Mouse (Mus musculus): ENCODE results near the gene Vcl. TPM values are rescaled to one million over a fixed set of nuclear protein-coding genes. Genes with fewer than 3 reads are reported as not detected.

The Vcl gene
- polyA plus RNA-seq (2012; rRNA removed) = 30.6 and 33.1 TPM in 2 replicates

DNA sequence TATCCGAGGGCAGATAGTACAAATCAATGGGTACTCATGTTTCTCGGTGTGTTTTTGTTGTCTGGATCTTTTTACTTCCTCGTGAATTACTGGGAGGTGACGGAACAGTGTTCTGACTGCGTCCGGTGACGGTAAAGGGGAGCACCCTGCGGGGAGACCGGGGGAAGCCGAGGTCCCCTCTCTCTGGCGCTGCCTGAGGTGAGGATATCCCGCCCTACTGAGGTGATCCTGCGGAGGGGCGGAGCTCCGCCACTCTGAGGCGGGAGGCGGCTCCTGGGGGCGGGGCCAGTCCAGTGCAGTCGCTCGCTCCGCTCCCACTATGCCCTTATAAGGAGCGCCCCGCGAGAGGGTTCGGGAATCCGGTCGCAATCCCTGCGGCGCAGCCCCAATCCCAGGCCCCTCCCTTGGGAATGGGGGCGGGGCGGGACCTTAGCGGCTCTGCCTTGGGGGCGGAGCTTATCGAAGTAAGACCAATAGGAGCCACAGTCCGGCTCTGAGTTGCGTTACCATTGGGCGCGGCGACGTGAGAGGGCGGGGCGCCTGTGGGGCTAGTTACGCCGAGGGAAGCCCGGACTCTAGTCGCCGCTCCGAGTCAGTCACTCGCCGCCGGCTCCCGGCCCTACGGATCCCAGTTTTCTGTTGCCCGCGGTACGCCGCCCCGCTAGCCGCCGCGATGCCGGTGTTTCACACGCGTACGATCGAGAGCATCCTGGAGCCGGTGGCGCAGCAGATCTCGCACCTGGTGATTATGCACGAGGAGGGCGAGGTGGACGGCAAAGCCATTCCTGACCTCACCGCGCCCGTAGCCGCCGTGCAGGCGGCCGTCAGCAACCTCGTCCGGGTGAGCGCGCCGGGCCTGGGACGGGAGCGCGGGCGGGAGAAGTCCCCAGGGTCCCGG, at the start of gene Vcl:
TSS of gene Vcl (plus strand) at position 551 of the 898 bp plus-strand sequence.
- Histone ChIP-seq H3K4me1 (ENCODE audit: control insufficient read depth, insufficient read depth, low read length) (0 out of 2 replicates have a peak, but pooled peaks cover 11% of the 10 kb centered on the region), H3K4me3 (ENCODE audit: insufficient read depth, low read depth, low read length) (peak within 1 kb of the TSS; percentile 92), H3K36me3 (ENCODE audit: control insufficient read depth, insufficient read depth, low read length) (no peaks in the 10 kb centered on the region), H3K27me3 (replicated peaks; ENCODE audit: control insufficient read depth, insufficient read depth, low read length) (no peaks in the 10 kb centered on the region), H3K27ac (ENCODE audit: insufficient read depth, low read depth, low read length) (peak within 1 kb of the TSS; percentile 79)
- under 1% methylated on average over 89 of the region's 89 CpGs for WGBS
- DNase-seq = peak; percentile 100
- TF ChIP-seq POLR2A (IDR thresholded peaks at IDR 0.05; ENCODE audit: low read depth, low read length) = peak; percentile 97
- no peak for TF ChIP-seq CTCF (conservative IDR thresholded peaks at IDR 0.05; ENCODE audit: insufficient read depth, insufficient read length, low read depth, low read length)

DNA sequence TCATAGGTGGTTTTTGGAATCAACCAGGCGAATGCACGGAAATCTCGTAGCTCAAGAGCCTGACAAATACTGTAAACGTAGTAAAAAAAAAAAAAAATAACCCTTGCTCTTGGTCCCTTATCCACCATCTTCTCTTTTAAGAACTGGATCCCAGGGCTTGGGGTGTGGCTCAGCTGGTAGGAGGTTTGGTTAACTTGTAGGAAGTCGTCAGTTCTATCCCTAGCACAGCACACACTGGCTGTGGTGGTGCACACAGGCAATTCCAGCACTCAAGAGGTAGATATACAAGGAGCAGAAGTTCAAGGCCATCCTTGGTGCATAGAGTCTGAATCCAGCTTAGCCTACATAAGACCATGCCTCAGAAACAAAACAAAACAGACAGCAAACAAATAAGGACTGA, 44.5 kb upstream of the Vcl start:
- no peaks in the 10 kb centered on the region for H3K36me3 ChIP-seq (ENCODE audit: control insufficient read depth, insufficient read depth, low read length)
- H3K27ac ChIP-seq (ENCODE audit: insufficient read depth, low read depth, low read length) = 0 out of 2 replicates have a peak overlapping the region, but pooled peaks have one; percentile 1
- no peak overlapping the region for H3K4me3 ChIP-seq (ENCODE audit: insufficient read depth, low read depth, low read length)
- TF ChIP-seq POLR2A (IDR thresholded peaks at IDR 0.05; ENCODE audit: low read depth, low read length) (no peak), CTCF (conservative IDR thresholded peaks at IDR 0.05; ENCODE audit: insufficient read depth, insufficient read length, low read depth, low read length) (no peak)
- peaks cover 2% of the 10 kb centered on the region; the same call in 1 of the 2 replicates for H3K4me1 ChIP-seq (ENCODE audit: control insufficient read depth, insufficient read depth, low read length)
- H3K27me3 ChIP-seq (replicated peaks; ENCODE audit: control insufficient read depth, insufficient read depth, low read length) = no peaks in the 10 kb centered on the region
- DNase-seq = no peak
- 80% methylated on average over 5 of the region's 5 CpGs for WGBS

DNA sequence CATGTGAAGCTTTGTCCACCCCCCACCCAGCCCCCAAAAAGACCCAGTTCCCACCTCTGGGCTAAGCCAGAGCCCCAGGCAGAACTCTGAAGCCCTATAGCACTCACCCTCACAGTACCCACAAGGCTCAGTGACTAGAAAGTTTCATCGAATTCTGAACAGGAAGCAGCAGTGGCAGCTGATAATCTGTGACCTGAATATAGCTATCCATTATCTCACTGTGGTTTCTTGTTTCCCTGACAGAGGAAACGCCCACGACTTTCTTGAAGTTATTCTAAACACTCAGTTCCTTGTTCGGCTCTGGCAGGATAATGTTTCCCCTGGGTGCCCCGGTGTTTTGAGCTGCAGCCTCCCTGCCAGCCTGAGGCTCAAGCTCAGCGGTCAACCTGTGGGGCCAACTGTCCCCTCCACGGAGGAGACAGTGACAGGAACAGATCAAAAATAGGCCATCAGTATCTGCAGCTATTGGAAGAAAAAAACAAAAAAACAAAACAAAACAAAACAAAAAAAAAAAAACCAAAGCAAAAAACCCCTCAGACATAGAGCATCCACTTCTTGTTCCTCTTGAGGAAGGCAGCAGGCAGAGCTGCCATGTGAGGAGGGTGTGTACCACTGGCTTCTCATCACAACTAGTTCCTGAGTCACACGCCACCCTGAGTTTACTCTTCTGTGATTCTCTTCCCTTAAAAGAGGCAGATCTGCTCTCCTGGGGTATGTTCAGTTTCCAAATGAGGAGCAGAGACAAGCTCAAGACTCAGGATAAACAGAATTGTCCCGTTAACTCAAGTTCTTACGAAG, 43.9 kb upstream of the Vcl start:
- no peaks in the 10 kb centered on the region for H3K27me3 ChIP-seq (replicated peaks; ENCODE audit: control insufficient read depth, insufficient read depth, low read length)
- TF ChIP-seq POLR2A (IDR thresholded peaks at IDR 0.05; ENCODE audit: low read depth, low read length) (no peak), CTCF (conservative IDR thresholded peaks at IDR 0.05; ENCODE audit: insufficient read depth, insufficient read length, low read depth, low read length) (no peak)
- WGBS = 35% methylated on average over 10 of the region's 10 CpGs
- H3K27ac ChIP-seq (ENCODE audit: insufficient read depth, low read depth, low read length) = peak overlapping the region; percentile 59
- peaks cover 2% of the 10 kb centered on the region; the same call in 1 of the 2 replicates for H3K4me1 ChIP-seq (ENCODE audit: control insufficient read depth, insufficient read depth, low read length)
- no peak overlapping the region for H3K4me3 ChIP-seq (ENCODE audit: insufficient read depth, low read depth, low read length)
- H3K36me3 ChIP-seq (ENCODE audit: control insufficient read depth, insufficient read depth, low read length) = no peaks in the 10 kb centered on the region
- peak; percentile 67 for DNase-seq

DNA sequence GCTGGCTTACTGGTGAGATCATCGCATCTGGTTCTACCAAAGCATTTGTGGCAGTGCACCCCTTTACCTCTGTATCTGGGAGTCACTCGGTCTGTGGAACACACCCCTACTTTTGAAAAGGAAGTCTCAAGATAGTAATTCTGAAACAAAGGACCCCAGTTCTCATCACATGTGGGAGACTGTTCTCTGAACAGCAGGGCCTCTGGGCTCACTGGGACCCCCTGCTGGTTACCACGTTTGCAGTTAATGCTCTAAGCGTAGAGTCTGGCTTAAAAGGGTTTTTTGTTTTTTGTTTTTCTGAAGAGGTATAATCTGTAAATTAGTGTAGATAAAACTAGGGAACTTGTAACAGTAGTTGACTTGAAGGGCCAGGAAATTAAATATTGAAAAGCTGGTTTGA, 42.9 kb upstream of the Vcl start:
- no peaks in the 10 kb centered on the region for H3K36me3 ChIP-seq (ENCODE audit: control insufficient read depth, insufficient read depth, low read length)
- H3K27ac ChIP-seq (ENCODE audit: insufficient read depth, low read depth, low read length) = no peak overlapping the region
- no peaks in the 10 kb centered on the region for H3K27me3 ChIP-seq (replicated peaks; ENCODE audit: control insufficient read depth, insufficient read depth, low read length)
- 71% methylated on average over 4 of the region's 4 CpGs for WGBS
- peak; percentile 47 for DNase-seq
- H3K4me1 ChIP-seq (ENCODE audit: control insufficient read depth, insufficient read depth, low read length) = peaks cover 2% of the 10 kb centered on the region; the same call in 1 of the 2 replicates
- TF ChIP-seq POLR2A (IDR thresholded peaks at IDR 0.05; ENCODE audit: low read depth, low read length) = no peak
- TF ChIP-seq CTCF (conservative IDR thresholded peaks at IDR 0.05; ENCODE audit: insufficient read depth, insufficient read length, low read depth, low read length) = no peak
- no peak overlapping the region for H3K4me3 ChIP-seq (ENCODE audit: insufficient read depth, low read depth, low read length)

DNA sequence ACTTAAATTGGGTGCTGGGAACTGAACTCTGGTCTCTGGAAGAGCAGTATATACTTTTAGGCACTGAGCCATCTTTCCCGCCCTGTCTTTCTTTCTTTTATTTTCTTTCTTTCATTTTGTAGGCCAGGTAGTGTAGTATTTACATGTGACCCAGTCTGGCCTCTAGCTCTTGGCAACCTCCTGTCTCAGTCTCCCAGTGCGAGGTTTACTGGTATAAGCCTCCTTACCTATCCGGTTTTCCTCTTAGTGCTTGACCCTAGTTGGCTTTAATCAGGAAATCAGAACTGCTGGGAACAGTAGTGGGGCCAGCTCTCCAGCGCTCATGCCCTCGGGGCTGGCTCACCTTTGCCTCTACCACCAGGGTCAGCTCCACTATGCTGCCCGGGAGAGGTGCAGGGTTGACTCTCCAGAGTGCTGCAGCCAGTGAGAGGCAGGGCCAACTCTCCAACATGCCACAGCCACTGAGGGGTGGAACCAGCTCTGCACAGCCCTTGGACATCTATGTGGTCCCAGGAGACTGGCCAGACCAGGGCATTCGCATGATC, 41.6 kb upstream of the Vcl start:
- TF ChIP-seq CTCF (conservative IDR thresholded peaks at IDR 0.05; ENCODE audit: insufficient read depth, insufficient read length, low read depth, low read length) (no peak), POLR2A (IDR thresholded peaks at IDR 0.05; ENCODE audit: low read depth, low read length) (no peak)
- WGBS = 64% methylated on average over 7 of the region's 7 CpGs
- no peaks in the 10 kb centered on the region for H3K27me3 ChIP-seq (replicated peaks; ENCODE audit: control insufficient read depth, insufficient read depth, low read length)
- H3K4me1 ChIP-seq (ENCODE audit: control insufficient read depth, insufficient read depth, low read length) = peaks cover 4% of the 10 kb centered on the region; the same call in 1 of the 2 replicates
- peak; percentile 28 for DNase-seq
- no peaks in the 10 kb centered on the region for H3K36me3 ChIP-seq (ENCODE audit: control insufficient read depth, insufficient read depth, low read length)
- H3K4me3 ChIP-seq (ENCODE audit: insufficient read depth, low read depth, low read length) = no peak overlapping the region
- H3K27ac ChIP-seq (ENCODE audit: insufficient read depth, low read depth, low read length) = no peak overlapping the region

DNA sequence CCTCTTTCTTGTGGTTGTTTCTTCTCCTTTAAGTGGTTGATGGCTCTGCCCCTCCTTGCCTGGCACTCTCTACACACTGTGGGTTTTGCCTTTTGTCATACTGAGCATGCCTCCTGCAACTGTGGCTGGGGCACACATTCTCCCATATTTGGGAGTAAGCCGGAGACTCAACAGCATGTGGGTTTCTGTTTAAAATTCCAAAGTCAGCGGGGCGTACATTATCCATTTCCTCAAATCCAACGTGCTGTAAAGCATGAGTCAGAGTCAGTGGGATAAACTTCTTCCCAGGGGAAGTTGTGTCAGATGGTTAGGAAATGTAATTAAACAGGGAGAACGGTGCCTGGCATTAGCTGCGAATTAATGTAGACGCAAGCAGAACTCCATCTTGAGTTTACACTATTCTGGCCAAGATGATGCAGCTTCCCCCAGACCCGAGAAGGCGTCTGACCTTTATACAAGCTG, 37.2 kb upstream of the Vcl start:
- Histone ChIP-seq H3K4me3 (ENCODE audit: insufficient read depth, low read depth, low read length) (no peak overlapping the region), H3K4me1 (ENCODE audit: control insufficient read depth, insufficient read depth, low read length) (0 out of 2 replicates have a peak, but pooled peaks cover 2% of the 10 kb centered on the region), H3K27ac (ENCODE audit: insufficient read depth, low read depth, low read length) (no peak overlapping the region), H3K27me3 (replicated peaks; ENCODE audit: control insufficient read depth, insufficient read depth, low read length) (no peaks in the 10 kb centered on the region), H3K36me3 (ENCODE audit: control insufficient read depth, insufficient read depth, low read length) (no peaks in the 10 kb centered on the region)
- DNase-seq = peak; percentile 38
- TF ChIP-seq POLR2A (IDR thresholded peaks at IDR 0.05; ENCODE audit: low read depth, low read length) (no peak), CTCF (conservative IDR thresholded peaks at IDR 0.05; ENCODE audit: insufficient read depth, insufficient read length, low read depth, low read length) (no peak)
- WGBS = 15% methylated on average over 9 of the region's 9 CpGs

Measured in kidney, adult 2 months (tissue).